Mouse (Mus musculus) myocyte (in vitro differentiated cells): ENCODE data around the gene Bcl6b.

Experiments used
- CEBPB ChIP-seq: IDR thresholded peaks from 2 replicates; pipeline ENCODE4 v1.6.1; 2011; ENCODE audit warnings: mild to moderate bottlenecking, moderate library complexity; ENCODE audit not compliant: poor library complexity, insufficient read depth, severe bottlenecking
- E2F4 ChIP-seq: IDR thresholded peaks from one replicate; pipeline ENCODE4 v1.6.1; 2011; ENCODE audit warnings: mild to moderate bottlenecking, control low read depth, moderate library complexity; ENCODE audit not compliant: insufficient read depth
- MAX ChIP-seq: IDR thresholded peaks from one replicate; pipeline ENCODE4 v1.6.1; 2011; ENCODE audit warnings: low read depth, mild to moderate bottlenecking, control low read depth
- MYOD1 ChIP-seq, 3 experiments: IDR thresholded peaks; one replicate each; pipeline ENCODE4 v1.6.1; 2011; ENCODE audit warnings: control low read depth in 2 of 3, low read depth in 2 of 3, mild to moderate bottlenecking in 2 of 3, moderate library complexity in 1 of 3; ENCODE audit not compliant: insufficient read length in 2 of 3, control insufficient read depth in 1 of 3
- MYOG ChIP-seq, 3 experiments: IDR thresholded peaks; one replicate each; pipeline ENCODE4 v1.6.1; 2011; ENCODE audit warnings: control low read depth in 2 of 3, low read depth in 2 of 3, mild to moderate bottlenecking in 2 of 3; ENCODE audit not compliant: insufficient read length in 2 of 3, control insufficient read depth in 1 of 3, insufficient read depth in 1 of 3
- POLR2A ChIP-seq: IDR thresholded peaks from one replicate; pipeline ENCODE4 v1.6.1; 2011; ENCODE audit warnings: low read depth, mild to moderate bottlenecking, control low read depth, moderate library complexity; ENCODE audit not compliant: insufficient read length
- POLR2AphosphoS2 ChIP-seq: IDR thresholded peaks from one replicate; pipeline ENCODE4 v1.6.1; 2011; ENCODE audit warnings: low read depth, control low read depth; ENCODE audit not compliant: insufficient read length
- REST ChIP-seq: IDR thresholded peaks from one replicate; pipeline ENCODE4 v1.6.1; 2011; ENCODE audit warnings: mild to moderate bottlenecking, control low read depth, moderate library complexity; ENCODE audit not compliant: insufficient read depth, insufficient read length
- TCF12 ChIP-seq: IDR thresholded peaks from one replicate; pipeline ENCODE4 v1.6.1; 2011; ENCODE audit warnings: mild to moderate bottlenecking, control low read depth; ENCODE audit not compliant: poor library complexity, insufficient read depth, severe bottlenecking
- TCF3 ChIP-seq: IDR thresholded peaks from one replicate; pipeline ENCODE4 v1.6.1; 2011; ENCODE audit warnings: low read depth, control low read depth; ENCODE audit not compliant: insufficient read length
- USF1 ChIP-seq: IDR thresholded peaks from one replicate; pipeline ENCODE4 v1.6.1; 2011; ENCODE audit warnings: low read depth, mild to moderate bottlenecking, control low read depth, moderate library complexity

DNA sequence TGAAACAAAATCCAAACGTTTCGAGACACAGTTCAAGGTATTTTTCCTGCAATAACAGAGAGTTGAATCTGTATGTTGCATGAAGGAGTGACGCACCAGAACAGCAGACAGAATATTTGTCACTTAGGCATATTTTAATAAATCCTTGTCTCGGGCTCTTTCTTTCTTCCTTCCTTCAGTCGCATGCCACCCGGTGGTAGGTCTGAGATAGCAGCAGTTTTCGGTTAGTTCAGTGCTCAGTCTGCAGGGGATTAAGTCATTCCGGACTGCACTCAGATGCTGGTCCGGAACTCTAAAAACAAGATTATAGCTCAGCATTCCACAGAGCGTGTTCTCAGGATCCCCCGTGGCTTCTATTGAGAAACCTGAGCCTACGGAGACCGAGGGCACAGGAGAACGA, 50.2 kb downstream of the Bcl6b start:
- TF ChIP-seq POLR2A, result no peak
- no peak for TF ChIP-seq MYOD1 (IDR thresholded peaks at IDR 0.05; ENCODE audit: control insufficient read depth in 1 of 3, insufficient read length in 2 of 3, low read depth in 2 of 3)
- no peak for TF ChIP-seq USF1
- TF ChIP-seq CEBPB, result no peak
- no peak for TF ChIP-seq MAX
- TF ChIP-seq E2F4, result no peak
- TF ChIP-seq TCF12, result no peak
- no peak for TF ChIP-seq POLR2AphosphoS2
- no peak for TF ChIP-seq REST
- no peak for TF ChIP-seq MYOG (IDR thresholded peaks at IDR 0.05; ENCODE audit: control insufficient read depth in 1 of 3, insufficient read depth in 1 of 3, insufficient read length in 2 of 3, low read depth in 2 of 3)
- no peak for TF ChIP-seq TCF3
